ENCODE assay signal across 25 mouse cellular contexts in the genomic region with DNA sequence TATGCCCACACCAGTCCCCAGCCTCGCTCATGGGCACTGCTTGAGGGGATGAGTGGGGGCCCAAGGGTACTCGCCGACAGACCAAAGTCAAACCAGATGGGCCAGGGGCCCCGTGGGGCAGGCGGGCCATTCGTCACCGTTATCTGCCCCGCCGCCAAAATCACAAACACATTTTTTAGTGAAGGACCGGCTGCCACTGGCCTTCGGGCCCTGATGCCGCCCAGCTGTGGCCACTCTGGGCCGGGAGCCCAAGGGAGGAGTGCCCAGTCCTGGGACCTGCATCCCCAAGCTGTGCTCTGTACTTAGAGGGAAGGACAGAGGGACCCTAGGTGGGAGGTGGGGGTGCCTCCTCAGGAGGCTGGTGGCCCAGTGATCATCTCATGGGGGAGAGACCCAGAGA. TPM values are rescaled to one million over a fixed set of nuclear protein-coding genes. Genes with fewer than 3 reads are reported as not detected.
DNase-seq lines count a peak whose midpoint lies in the region; ATAC-seq and TF ChIP-seq lines count a peak whose summit lies in the region.
"Had no signal": no experiment of that assay in that cellular context is flagged by ENCODE, and none has a peak within 500 bp of the region (broad histone marks: within the 10 kb centered on the region; RNA-seq: fewer than 3 reads in every experiment).

No protein-coding gene starts in this region.

- no peak for DNase-seq in heart, postnatal 25 days (ENCODE audit: low spot score)
- DNase-seq in lung, postnatal 25 days (ENCODE audit: low spot score), result no peak
- peak; percentile 65 for DNase-seq in limb, embryonic 10.5 days (ENCODE audit: low spot score)
- DNase-seq in stomach, postnatal 0 days (ENCODE audit: low spot score), result no peak
- DNase-seq: adrenal gland, postnatal 25 days; cerebellum, adult 9-10 months; gastrocnemius, postnatal 36 days; kidney, adult 8-10 months; kidney, postnatal 25 days; liver, embryonic 13.5 days; lung, postnatal 14 days; midbrain, embryonic 14.5 days; thymus, adult 2 months had no signal

- 46% methylated on average over 13 of the region's 13 CpGs for WGBS in heart, embryonic 11.5 days (ENCODE audit: insufficient replicate concordance)
- 21% methylated on average over 13 of the region's 13 CpGs for WGBS in lung, embryonic 16.5 days
- WGBS in limb, embryonic 10.5 days, result 9% methylated on average over 13 of the region's 13 CpGs
- WGBS in stomach, postnatal 0 days, result 65% methylated on average over 12 of the region's 13 CpGs

- H3K4me3 ChIP-seq in heart, embryonic 11.5 days (ENCODE audit: low read depth, low read length), result no peak overlapping the region
- no peak overlapping the region for H3K4me3 ChIP-seq in lung, embryonic 16.5 days (ENCODE audit: low read length)
- no peak overlapping the region for H3K4me3 ChIP-seq in limb, embryonic 10.5 days
- H3K4me3 ChIP-seq in stomach, postnatal 0 days (ENCODE audit: low read depth, low read length), result no peak overlapping the region
- H3K4me3 ChIP-seq: embryonic facial prominence, embryonic 15.5 days; intestine, embryonic 15.5 days; layer of hippocampus, adult 2 months; liver, embryonic 13.5 days; megakaryocyte, embryonic 14.5 days; stomach, embryonic 15.5 days had no signal

- TF ChIP-seq CTCF in stomach, postnatal 0 days (IDR thresholded peaks at IDR 0.05; ENCODE audit: low read depth), result no peak

- H3K36me3 ChIP-seq in heart, embryonic 11.5 days (ENCODE audit: control insufficient read depth, insufficient read depth, low read length), result no peaks in the 10 kb centered on the region
- no peaks in the 10 kb centered on the region for H3K36me3 ChIP-seq in lung, embryonic 16.5 days (ENCODE audit: control insufficient read depth, insufficient read depth, low read length)
- H3K36me3 ChIP-seq in limb, embryonic 10.5 days, result no peaks in the 10 kb centered on the region
- H3K36me3 ChIP-seq in stomach, postnatal 0 days (ENCODE audit: control insufficient read depth, insufficient read depth, low read length), result no peaks in the 10 kb centered on the region
- H3K36me3 ChIP-seq: embryonic facial prominence, embryonic 15.5 days; intestine, embryonic 15.5 days; liver, embryonic 13.5 days; stomach, embryonic 15.5 days had no signal

- no peak overlapping the region for H3K27ac ChIP-seq in heart, embryonic 11.5 days (ENCODE audit: low read depth, low read length)
- no peak overlapping the region for H3K27ac ChIP-seq in lung, embryonic 16.5 days (ENCODE audit: low read length)
- H3K27ac ChIP-seq in limb, embryonic 10.5 days, result no peak overlapping the region
- no peak overlapping the region for H3K27ac ChIP-seq in stomach, postnatal 0 days (replicated peaks)
- H3K27ac ChIP-seq: embryonic facial prominence, embryonic 15.5 days; intestine, embryonic 15.5 days; layer of hippocampus, adult 2 months; liver, embryonic 13.5 days; stomach, embryonic 15.5 days had no signal

- no peak overlapping the region for H3K4me2 ChIP-seq in heart, embryonic 11.5 days
- no peak overlapping the region for H3K4me2 ChIP-seq in lung, embryonic 16.5 days (ENCODE audit: low read depth, low read length)
- no peak overlapping the region for H3K4me2 ChIP-seq in stomach, postnatal 0 days (replicated peaks; ENCODE audit: low read depth)
- H3K4me2 ChIP-seq: embryonic facial prominence, embryonic 15.5 days; intestine, embryonic 15.5 days; liver, embryonic 13.5 days; stomach, embryonic 15.5 days had no signal

- no peak overlapping the region for H3K9ac ChIP-seq in heart, embryonic 11.5 days (ENCODE audit: low read depth, low read length)
- H3K9ac ChIP-seq in lung, embryonic 16.5 days (ENCODE audit: low read length), result no peak overlapping the region
- 0 out of 2 replicates have a peak overlapping the region, but pooled peaks have one; percentile 18 for H3K9ac ChIP-seq in stomach, postnatal 0 days (ENCODE audit: low read length)
- H3K9ac ChIP-seq: embryonic facial prominence, embryonic 15.5 days; intestine, embryonic 15.5 days; liver, embryonic 13.5 days; stomach, embryonic 15.5 days had no signal

- intact Hi-C loops in heart, postnatal 25 days (cut with DNase I), result no loop called here

- peaks cover 37% of the 10 kb centered on the region for H3K27me3 ChIP-seq in heart, embryonic 11.5 days (ENCODE audit: control insufficient read depth, insufficient read depth, low read length)
- no peaks in the 10 kb centered on the region; the same call in 1 of the 2 replicates for H3K27me3 ChIP-seq in lung, embryonic 16.5 days (ENCODE audit: control insufficient read depth, insufficient read depth, low read depth, low read length)
- H3K27me3 ChIP-seq in limb, embryonic 10.5 days (ENCODE audit: low read depth, poor library complexity, severe bottlenecking), result peaks cover 94% of the 10 kb centered on the region
- no peaks in the 10 kb centered on the region for H3K27me3 ChIP-seq in stomach, postnatal 0 days (ENCODE audit: control insufficient read depth, insufficient read depth, low read length)

- ATAC-seq in heart, embryonic 11.5 days (replicated peaks; ENCODE audit: insufficient number of reproducible peaks, low FRiP score, low TSS enrichment), result peak; percentile 53; the same call in 1 of the 2 replicates
- ATAC-seq in lung, embryonic 16.5 days (ENCODE audit: low read depth), result peak; percentile 46
- no peak for ATAC-seq in stomach, postnatal 0 days (ENCODE audit: low FRiP score, low TSS enrichment)
- ATAC-seq in inflammation-experienced regulatory T-cells, adult 6 months, result no peak
- ATAC-seq: CD4-positive, CD25-positive, alpha-beta regulatory T cell, adult 4 months; forebrain, embryonic 16.5 days; intestine, embryonic 15.5 days had no signal

- no peaks in the 10 kb centered on the region for H3K9me3 ChIP-seq in heart, embryonic 11.5 days (replicated peaks; ENCODE audit: control insufficient read depth, low read length)
- H3K9me3 ChIP-seq in lung, embryonic 16.5 days (ENCODE audit: control insufficient read depth, low read length), result no peaks in the 10 kb centered on the region
- H3K9me3 ChIP-seq in limb, embryonic 10.5 days (replicated peaks), result no peaks in the 10 kb centered on the region
- no peaks in the 10 kb centered on the region for H3K9me3 ChIP-seq in stomach, postnatal 0 days (ENCODE audit: control insufficient read depth, low read length)
- H3K9me3 ChIP-seq: embryonic facial prominence, embryonic 15.5 days; intestine, embryonic 15.5 days; liver, embryonic 13.5 days; megakaryocyte, embryonic 14.5 days; stomach, embryonic 15.5 days had no signal

- TF ChIP-seq EP300 in stomach, postnatal 0 days (optimal IDR thresholded peaks at IDR 0.05), result no peak

- H3K4me1 ChIP-seq in heart, embryonic 11.5 days (ENCODE audit: control insufficient read depth, insufficient read depth, low read length), result peaks cover 13% of the 10 kb centered on the region
- peaks cover 14% of the 10 kb centered on the region for H3K4me1 ChIP-seq in lung, embryonic 16.5 days (replicated peaks; ENCODE audit: control insufficient read depth, insufficient read depth, low read length)
- H3K4me1 ChIP-seq in limb, embryonic 10.5 days, result peaks cover 64% of the 10 kb centered on the region
- no peaks in the 10 kb centered on the region for H3K4me1 ChIP-seq in stomach, postnatal 0 days (replicated peaks; ENCODE audit: control insufficient read depth, insufficient read depth)

RNA-seq across cellular contexts. Expression of gene Gp1bb, which starts 10.5 kb away (rescaled TPM):
- polyA plus RNA-seq in heart, embryonic 11.5 days (2014; fragmentation: Nextera tagmentation; extraction: Ambion mirVana), result 8.3 and 8.6 TPM in 2 replicates
- total RNA-seq in heart, postnatal 25 days (2021), result 1 to 10 TPM in 1 of 2 experiments, under 1 TPM in 1; 0.36 to 1.1 TPM
- polyA plus RNA-seq in lung, embryonic 16.5 days (2015; fragmentation: Nextera tagmentation; extraction: Ambion mirVana), result 2.0 and 2.2 TPM in 2 replicates
- polyA plus RNA-seq in limb, embryonic 10.5 days (2016; fragmentation: Nextera tagmentation; extraction: Ambion mirVana), result 1.8 and 2.8 TPM in 2 replicates
- 4.6 and 5.4 TPM in 2 replicates for polyA plus RNA-seq in stomach, postnatal 0 days (2015; fragmentation: Nextera tagmentation; extraction: Ambion mirVana)
- polyA plus RNA-seq in inflammation-experienced regulatory T-cells, adult 6 months (2017; shearing (Covaris generic)), result not detected
- total RNA-seq: adrenal gland, postnatal 25 days; ES-E14; gastrocnemius, postnatal 36 days had no signal
- polyA plus RNA-seq: CD4-positive, CD25-positive, alpha-beta regulatory T cell, adult 4 months had no signal

RNA-seq across cellular contexts. Expression of gene Gm49601, which starts 14.5 kb away (rescaled TPM):
- polyA plus RNA-seq in heart, embryonic 11.5 days (2014; fragmentation: Nextera tagmentation; extraction: Ambion mirVana), result 0.73 and 1.0 TPM in 2 replicates
- total RNA-seq in heart, postnatal 25 days (2021), result 1 to 10 TPM; 1.0 to 1.6 TPM
- polyA plus RNA-seq in lung, embryonic 16.5 days (2015; fragmentation: Nextera tagmentation; extraction: Ambion mirVana), result 3.6 and 4.2 TPM in 2 replicates
- polyA plus RNA-seq in limb, embryonic 10.5 days (2016; fragmentation: Nextera tagmentation; extraction: Ambion mirVana), result 2.3 and 4.7 TPM in 2 replicates
- 0.97 and 1.5 TPM in 2 replicates for polyA plus RNA-seq in stomach, postnatal 0 days (2015; fragmentation: Nextera tagmentation; extraction: Ambion mirVana)
- polyA plus RNA-seq in inflammation-experienced regulatory T-cells, adult 6 months (2017; shearing (Covaris generic)), result not detected
- total RNA-seq: hematopoietic stem cell, adult 5-6 weeks had no signal
- polyA plus RNA-seq: CD4-positive, CD25-positive, alpha-beta regulatory T cell, adult 4 months had no signal

RNA-seq across cellular contexts. Expression of gene Sept5, which starts 18.0 kb away (rescaled TPM):
- 6.2 and 8.3 TPM in 2 replicates for polyA plus RNA-seq in heart, embryonic 11.5 days (2014; fragmentation: Nextera tagmentation; extraction: Ambion mirVana)
- total RNA-seq in heart, postnatal 25 days (2021), result 1 to 10 TPM; 3.9 to 4.6 TPM
- 21.1 and 22.2 TPM in 2 replicates for polyA plus RNA-seq in lung, embryonic 16.5 days (2015; fragmentation: Nextera tagmentation; extraction: Ambion mirVana)
- polyA plus RNA-seq in limb, embryonic 10.5 days (2016; fragmentation: Nextera tagmentation; extraction: Ambion mirVana), result 19.4 and 29.1 TPM in 2 replicates
- polyA plus RNA-seq in stomach, postnatal 0 days (2015; fragmentation: Nextera tagmentation; extraction: Ambion mirVana), result 38.0 and 38.8 TPM in 2 replicates
- under 1 TPM; 0.72 to 0.78 (median 0.77) TPM for polyA plus RNA-seq in inflammation-experienced regulatory T-cells, adult 6 months (2017; shearing (Covaris generic))

RNA-seq across cellular contexts. Expression of gene Tbx1, which starts 21.3 kb away (rescaled TPM):
- polyA plus RNA-seq in heart, embryonic 11.5 days (2014; fragmentation: Nextera tagmentation; extraction: Ambion mirVana), result 1.2 and 1.4 TPM in 2 replicates
- under 1 TPM; 0.68 to 0.78 TPM for total RNA-seq in heart, postnatal 25 days (2021)
- polyA plus RNA-seq in lung, embryonic 16.5 days (2015; fragmentation: Nextera tagmentation; extraction: Ambion mirVana), result 5.5 and 6.2 TPM in 2 replicates
- polyA plus RNA-seq in limb, embryonic 10.5 days (2016; fragmentation: Nextera tagmentation; extraction: Ambion mirVana), result 1.1 and 1.7 TPM in 2 replicates
- 0.34 TPM in 2 replicates for polyA plus RNA-seq in stomach, postnatal 0 days (2015; fragmentation: Nextera tagmentation; extraction: Ambion mirVana)
- polyA plus RNA-seq in inflammation-experienced regulatory T-cells, adult 6 months (2017; shearing (Covaris generic)), result not detected
- total RNA-seq: adrenal gland, postnatal 25 days; hematopoietic stem cell, adult 5-6 weeks had no signal
- polyA plus RNA-seq: CD4-positive, CD25-positive, alpha-beta regulatory T cell, adult 4 months had no signal

Comparison
In these comparisons a context has a peak if more than half of its experiments do, and no peak if none do; other contexts are left out.
1. ATAC-seq: peak in heart, embryonic 11.5 days (single experiment) and lung, embryonic 16.5 days (single experiment); none in stomach, postnatal 0 days (single experiment) and inflammation-experienced regulatory T-cells, adult 6 months (single experiment).